Mouse (Mus musculus) liver, embryonic 11.5 days (tissue): ENCODE data around the gene Akip1. TPM values are rescaled to one million over a fixed set of nuclear protein-coding genes. Genes with fewer than 3 reads are reported as not detected.

Experiments used
- ATAC-seq: fragments of 200-750 bp; cut with Nextera tagmentation; replicated peaks from 2 replicates; pipeline ENCODE4 v1.8.0; 2017; ENCODE audit warnings: moderate number of reproducible peaks, mild to moderate bottlenecking, moderate TSS enrichment, moderate library complexity; ENCODE audit not compliant: low FRiP score
- DNase-seq: peaks from one replicate; pipeline ENCODE4 v3.0.0-alpha.2; 2017; ENCODE audit warnings: low spot score
- H3K27ac ChIP-seq: fragments of 300-500 bp; sonication (generic); 2 replicates; pipeline ENCODE4 v1.5.1; 2014; ENCODE audit warnings: mild to moderate bottlenecking, low read depth, low read length, control low read depth
- H3K27me3 ChIP-seq: fragments of 300-500 bp; sonication (generic); replicated peaks from 2 replicates; pipeline ENCODE4 v1.6.1; 2014; ENCODE audit warnings: low read length, mixed read lengths; ENCODE audit not compliant: control insufficient read depth, insufficient read depth
- H3K36me3 ChIP-seq: fragments of 300-500 bp; sonication (generic); 2 replicates; pipeline ENCODE4 v1.6.1; 2014; ENCODE audit warnings: mild to moderate bottlenecking, low read length, moderate library complexity, mixed read lengths; ENCODE audit not compliant: control insufficient read depth, insufficient read depth
- H3K4me1 ChIP-seq: fragments of 300-500 bp; sonication (generic); replicated peaks from 2 replicates; pipeline ENCODE4 v1.6.1; 2014; ENCODE audit warnings: low read length, mixed read lengths; ENCODE audit not compliant: control insufficient read depth, insufficient read depth
- H3K4me2 ChIP-seq: fragments of 300-500 bp; sonication (generic); 2 replicates; pipeline ENCODE4 v1.6.1; 2014; ENCODE audit warnings: mild to moderate bottlenecking, control low read depth, moderate library complexity
- H3K4me3 ChIP-seq: fragments of 300-500 bp; sonication (generic); 2 replicates; pipeline ENCODE4 v1.5.1; 2014; ENCODE audit warnings: low read depth, low read length, control low read depth
- H3K9ac ChIP-seq: fragments of 300-500 bp; sonication (generic); 2 replicates; pipeline ENCODE4 v1.6.1; 2014; ENCODE audit warnings: low read depth, low read length, control low read depth
- H3K9me3 ChIP-seq: fragments of 300-500 bp; sonication (generic); 2 replicates; pipeline ENCODE4 v1.6.1; 2016; ENCODE audit warnings: low read length, inconsistent platforms, mixed read lengths; ENCODE audit not compliant: control insufficient read depth
- WGBS: fragments of 180-500 bp; shearing (Covaris S2); extraction: QIAGEN DNeasy Blood & Tissue Kit; methylation state at CpG from one replicate; pipeline ENCODE4 v1.1.7; 2014; 5-methylcytosine and 5-hydroxymethylcytosine counted together
- polyA plus RNA-seq: library from polyadenylated mRNA; unstranded; fragments of >200 nt; fragmentation: Nextera tagmentation; extraction: Ambion mirVana; gene quantifications from 2 replicates; pipeline ENCODE4 v1.2.1, GENCODE M21; 2014

Akip1 gene
- polyA plus RNA-seq, 1 experiment from 2014 or later: 54.9 TPM

DNA sequence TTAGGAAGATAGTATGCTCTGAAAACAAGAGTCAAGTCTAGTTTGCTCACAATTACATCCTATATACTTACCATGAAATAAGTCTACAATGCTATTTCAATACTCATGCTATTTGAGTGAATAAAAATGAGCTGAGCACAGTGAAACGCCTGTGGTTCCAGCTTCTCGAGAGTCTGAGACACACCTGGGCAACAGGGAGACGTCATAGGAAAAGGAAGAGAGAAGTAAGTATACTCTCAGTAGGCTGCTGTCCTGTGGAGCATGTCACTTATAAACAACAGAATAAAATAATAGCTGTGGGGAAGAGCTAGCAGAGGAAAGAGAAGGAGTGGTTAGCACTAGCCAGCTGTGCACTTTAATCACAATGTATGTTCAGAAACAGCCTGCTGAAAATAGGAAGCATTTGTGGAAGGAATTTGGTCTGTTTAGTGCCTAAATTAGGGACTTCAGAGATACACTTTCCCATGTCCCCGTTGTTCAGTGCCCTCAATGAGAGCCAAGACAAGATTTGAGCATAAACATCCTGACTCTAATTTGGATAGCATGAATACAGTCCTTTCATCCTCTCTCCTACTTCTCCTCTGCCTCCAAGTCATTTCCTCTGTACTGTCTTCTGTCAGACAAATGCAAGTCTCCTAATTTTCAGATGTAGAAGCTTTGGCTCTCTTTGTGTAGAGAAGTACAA, 28.4 kb upstream of the Akip1 start:
- ATAC-seq (no peak), DNase-seq (no peak)
- H3K27me3 ChIP-seq: no peaks in the 10 kb centered on the region
- WGBS: 61% methylated on average over 4 of the region's 4 CpGs
- H3K27ac ChIP-seq: no peak overlapping the region
- H3K4me3 ChIP-seq: no peak overlapping the region
- H3K36me3 ChIP-seq: no peaks in the 10 kb centered on the region
- H3K4me2 ChIP-seq: no peak overlapping the region
- no peaks in the 10 kb centered on the region for H3K9me3 ChIP-seq
- H3K9ac ChIP-seq: no peak overlapping the region
- H3K4me1 ChIP-seq: peaks cover 3% of the 10 kb centered on the region; the same call in 1 of the 2 replicates

DNA sequence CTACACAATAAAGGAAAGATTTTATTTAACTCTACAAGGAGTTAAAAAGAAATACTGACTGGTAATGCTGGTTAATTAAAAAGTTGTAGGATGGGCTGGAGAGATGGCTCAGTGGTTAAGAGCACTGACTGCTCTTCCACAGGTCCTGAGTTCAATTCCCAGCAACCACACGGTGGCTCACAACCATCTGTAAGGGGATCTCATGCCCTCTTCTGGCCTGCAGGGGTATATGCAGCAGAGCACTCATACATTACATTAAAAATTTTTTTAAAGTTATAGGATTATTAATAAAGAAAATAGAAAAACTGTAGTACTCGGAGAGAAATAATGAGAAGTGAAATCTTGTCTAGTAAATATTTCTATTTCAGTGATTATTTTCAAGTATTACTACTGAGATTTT, 23.2 kb upstream of the Akip1 start:
- ATAC-seq (no peak), DNase-seq (no peak)
- Histone ChIP-seq H3K36me3 (no peaks in the 10 kb centered on the region), H3K27ac (no peak overlapping the region), H3K4me3 (no peak overlapping the region), H3K4me1 (no peaks in the 10 kb centered on the region), H3K9me3 (no peaks in the 10 kb centered on the region), H3K9ac (no peak overlapping the region), H3K27me3 (no peaks in the 10 kb centered on the region), H3K4me2 (no peak overlapping the region)
- WGBS: 85% methylated on average over 2 of the region's 2 CpGs

DNA sequence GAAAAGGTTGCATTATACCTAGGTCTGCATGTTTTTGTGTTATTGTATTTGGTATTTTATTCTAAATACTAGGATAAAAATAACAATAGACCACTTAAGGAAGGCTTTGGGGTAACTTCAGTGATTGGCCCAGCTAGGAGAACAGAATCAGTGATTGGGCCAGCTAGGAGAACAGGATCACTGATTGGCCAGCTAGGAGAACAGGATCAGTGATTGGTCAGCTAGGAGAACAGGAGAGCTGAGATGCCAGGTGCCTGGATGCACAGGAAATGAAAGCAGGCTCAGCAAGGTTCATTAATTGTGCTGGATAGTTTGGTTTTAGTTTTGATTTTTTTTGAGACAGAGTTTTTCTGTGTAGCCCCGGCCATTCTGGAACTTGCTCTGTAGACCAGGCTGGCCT, 22.6 kb upstream of the Akip1 start:
- no peak for ATAC-seq
- Histone ChIP-seq H3K9ac (no peak overlapping the region), H3K27ac (no peak overlapping the region), H3K4me1 (no peaks in the 10 kb centered on the region), H3K4me2 (no peak overlapping the region), H3K36me3 (no peaks in the 10 kb centered on the region), H3K27me3 (no peaks in the 10 kb centered on the region), H3K9me3 (no peaks in the 10 kb centered on the region), H3K4me3 (no peak overlapping the region)
- 93% methylated on average over 1 of the region's 1 CpGs for WGBS
- DNase-seq: no peak

DNA sequence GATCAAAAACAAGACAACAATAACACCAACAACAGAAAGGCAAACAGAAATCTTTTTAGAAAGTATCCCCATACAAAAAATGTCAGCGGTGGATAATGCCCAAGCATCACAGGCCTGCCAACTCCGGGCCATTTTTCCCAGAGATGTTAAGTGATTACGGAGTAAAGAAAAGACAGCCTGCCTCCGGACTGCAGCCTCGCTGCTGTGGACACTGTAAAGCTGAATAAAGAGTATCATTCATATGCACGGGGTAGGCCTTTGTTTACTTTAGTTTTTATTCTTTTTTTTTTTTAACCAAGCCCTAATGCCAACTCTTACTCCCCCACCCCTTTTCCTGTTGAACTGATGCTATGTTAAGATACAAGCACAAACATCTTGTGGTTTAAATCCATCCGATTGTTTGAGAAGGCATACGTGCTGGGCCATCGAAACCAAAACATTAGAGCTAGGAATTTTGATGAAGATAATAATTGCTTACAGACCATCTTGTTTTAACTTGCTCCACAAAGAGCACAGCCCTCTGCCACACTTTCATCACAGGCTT, 16.8 kb upstream of the Akip1 start:
- Histone ChIP-seq H3K27ac (no peak overlapping the region), H3K4me3 (no peak overlapping the region), H3K9ac (no peak overlapping the region), H3K36me3 (no peaks in the 10 kb centered on the region), H3K9me3 (no peaks in the 10 kb centered on the region), H3K4me1 (no peaks in the 10 kb centered on the region), H3K4me2 (no peak overlapping the region), H3K27me3 (no peaks in the 10 kb centered on the region)
- DNase-seq (no peak), ATAC-seq (no peak)
- WGBS: 58% methylated on average over 9 of the region's 9 CpGs

DNA sequence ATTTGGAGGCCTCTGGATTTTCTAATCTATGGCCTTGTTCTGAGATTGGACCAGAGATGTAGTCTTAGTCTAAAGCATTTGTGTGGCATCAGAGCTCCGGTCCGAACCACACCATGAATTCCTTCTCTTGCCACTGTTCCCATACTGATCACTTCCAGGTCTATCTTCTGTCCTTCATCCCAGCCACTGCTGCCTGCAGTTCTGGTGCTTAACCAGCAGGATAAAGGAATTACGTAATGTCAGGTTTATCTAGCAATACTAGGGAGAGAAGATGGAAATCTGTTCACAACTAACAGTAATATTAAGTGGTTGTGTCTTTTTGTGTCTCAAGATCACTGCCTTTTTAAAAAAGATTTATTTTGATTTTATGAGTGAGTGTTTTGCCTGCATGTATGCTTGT, 13.4 kb upstream of the Akip1 start:
- H3K9me3 ChIP-seq: no peaks in the 10 kb centered on the region
- ATAC-seq (no peak), DNase-seq (no peak)
- H3K27ac ChIP-seq: no peak overlapping the region
- H3K4me2 ChIP-seq: no peak overlapping the region
- H3K9ac ChIP-seq: no peak overlapping the region
- no peaks in the 10 kb centered on the region for H3K36me3 ChIP-seq
- 0 out of 2 replicates have a peak, but pooled peaks cover 2% of the 10 kb centered on the region for H3K4me1 ChIP-seq
- H3K4me3 ChIP-seq: no peak overlapping the region
- 85% methylated on average over 3 of the region's 3 CpGs for WGBS
- no peaks in the 10 kb centered on the region for H3K27me3 ChIP-seq

DNA sequence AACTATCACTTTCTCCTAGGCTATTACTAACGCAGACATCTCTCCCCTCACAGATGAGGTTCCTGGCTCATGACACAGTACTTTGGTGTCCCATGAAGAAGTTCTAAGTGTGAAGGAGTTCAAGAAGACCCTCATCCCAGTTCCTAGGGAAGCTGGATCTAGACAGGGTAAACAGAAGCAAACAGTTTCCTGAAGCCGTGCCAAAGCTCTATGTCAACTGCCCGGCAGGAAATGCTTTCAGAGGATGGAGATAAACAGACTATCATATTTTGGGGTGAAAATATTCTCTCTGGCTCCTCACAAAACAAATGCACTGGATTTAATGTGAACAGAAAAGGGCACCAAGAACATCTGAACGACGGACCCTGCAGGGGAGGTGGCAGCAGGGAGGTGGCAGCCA, 12.5 kb upstream of the Akip1 start:
- Histone ChIP-seq H3K4me3 (no peak overlapping the region), H3K27ac (no peak overlapping the region), H3K9ac (no peak overlapping the region), H3K4me1 (0 out of 2 replicates have a peak, but pooled peaks cover 2% of the 10 kb centered on the region), H3K27me3 (no peaks in the 10 kb centered on the region), H3K36me3 (no peaks in the 10 kb centered on the region), H3K4me2 (no peak overlapping the region), H3K9me3 (no peaks in the 10 kb centered on the region)
- DNase-seq (no peak), ATAC-seq (no peak)
- WGBS: 77% methylated on average over 5 of the region's 5 CpGs

DNA sequence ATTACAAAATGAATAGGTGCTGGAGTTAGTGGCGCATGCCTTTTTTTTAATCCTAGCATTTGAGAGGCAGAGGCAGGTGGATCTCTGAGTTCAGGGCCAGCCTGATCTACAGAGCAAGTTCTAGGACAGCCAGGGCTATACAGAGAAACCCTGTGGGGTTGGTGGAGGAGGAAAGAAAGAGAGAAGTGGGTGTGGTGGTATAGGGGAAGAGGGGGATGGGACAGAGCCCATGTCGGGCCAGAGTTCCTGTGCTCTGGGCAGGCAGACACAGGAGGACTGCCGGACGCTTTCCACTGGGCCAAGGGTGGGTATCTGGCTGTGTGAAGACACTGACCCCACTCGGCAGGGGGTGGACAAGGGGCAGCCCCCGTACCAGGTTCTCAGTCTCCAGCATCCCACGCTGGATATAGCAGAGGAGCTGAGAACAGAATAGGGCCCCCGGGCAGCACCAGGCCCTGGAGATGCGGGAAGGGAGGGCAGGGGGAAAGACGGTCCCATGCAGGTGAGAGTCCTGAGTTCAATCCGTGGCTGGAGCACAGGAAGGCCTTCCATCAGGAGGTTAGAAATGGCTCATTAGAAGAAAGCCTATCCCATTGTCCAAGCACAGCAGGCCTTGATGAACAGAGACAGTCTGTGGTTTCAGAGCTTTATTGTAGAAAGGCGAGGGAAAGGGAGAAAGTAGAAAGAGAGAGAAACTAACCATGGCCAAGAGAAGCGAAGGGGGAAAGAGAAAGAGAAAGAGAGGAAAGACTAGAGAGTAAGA, 8.7 kb upstream of the Akip1 start:
- no peak overlapping the region for H3K27ac ChIP-seq
- H3K4me3 ChIP-seq: no peak overlapping the region
- DNase-seq: no peak
- H3K9ac ChIP-seq: no peak overlapping the region
- ATAC-seq: no peak
- 76% methylated on average over 13 of the region's 13 CpGs for WGBS
- no peak overlapping the region for H3K4me2 ChIP-seq
- H3K4me1 ChIP-seq: peaks cover 2% of the 10 kb centered on the region; the same call in 1 of the 2 replicates
- no peaks in the 10 kb centered on the region for H3K36me3 ChIP-seq
- no peaks in the 10 kb centered on the region for H3K9me3 ChIP-seq
- H3K27me3 ChIP-seq: no peaks in the 10 kb centered on the region

DNA sequence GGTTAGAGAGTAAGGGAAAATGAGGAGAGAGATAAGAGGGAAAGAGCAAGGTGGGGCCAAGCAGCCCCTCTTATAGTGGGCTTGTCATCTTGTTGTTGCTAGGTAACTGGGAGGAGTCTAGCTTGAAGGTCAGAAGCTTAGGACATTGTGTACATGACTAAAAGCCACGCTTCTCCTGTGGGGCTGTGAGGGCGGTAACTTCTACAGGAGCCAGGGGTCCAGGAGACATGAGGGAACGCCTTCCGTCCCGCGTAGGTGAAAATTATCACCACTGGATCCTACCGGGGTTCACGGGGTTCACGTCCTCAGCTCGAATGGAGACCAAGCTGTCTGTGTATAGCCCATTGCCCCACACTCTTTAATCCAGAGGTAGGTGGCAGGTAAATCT, 8.2 kb upstream of the Akip1 start:
- Histone ChIP-seq H3K4me1 (peaks cover 2% of the 10 kb centered on the region; the same call in 1 of the 2 replicates), H3K36me3 (no peaks in the 10 kb centered on the region), H3K27me3 (no peaks in the 10 kb centered on the region), H3K9ac (no peak overlapping the region), H3K4me3 (no peak overlapping the region), H3K4me2 (no peak overlapping the region), H3K27ac (no peak overlapping the region), H3K9me3 (no peaks in the 10 kb centered on the region)
- no peak for DNase-seq
- 90% methylated on average over 10 of the region's 10 CpGs for WGBS
- ATAC-seq: no peak

DNA sequence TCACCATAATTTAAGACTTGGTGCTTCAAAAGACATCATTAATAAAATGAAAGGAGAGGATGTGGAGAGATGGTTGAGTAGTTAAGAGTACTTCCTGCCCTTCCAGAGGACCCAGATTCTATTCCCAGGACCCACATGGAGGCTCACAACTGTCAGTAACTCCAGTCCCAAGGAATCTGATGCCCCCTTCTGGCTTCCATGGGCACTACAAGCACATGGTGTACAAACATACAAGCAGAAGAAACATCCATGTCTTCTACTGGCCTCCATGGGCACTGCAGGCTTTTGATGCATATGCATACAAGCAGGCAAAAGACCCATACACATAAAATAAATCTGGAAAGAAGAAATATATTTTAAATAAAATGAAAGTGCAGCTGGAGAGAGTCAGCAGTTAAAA, 3.3 kb upstream of the Akip1 start:
- ATAC-seq (no peak), DNase-seq (no peak)
- Histone ChIP-seq H3K27me3 (no peaks in the 10 kb centered on the region), H3K4me1 (peaks cover 3% of the 10 kb centered on the region), H3K27ac (no peak overlapping the region), H3K9ac (no peak overlapping the region), H3K9me3 (no peaks in the 10 kb centered on the region), H3K36me3 (no peaks in the 10 kb centered on the region), H3K4me3 (no peak overlapping the region), H3K4me2 (no peak overlapping the region)
